Mouse (Mus musculus): ENCODE data around the gene Rassf6. TPM values are rescaled to one million over a fixed set of nuclear protein-coding genes. Genes with fewer than 3 reads are reported as not detected.
"Not testable (repeated sequence)": the region's sequence is repeated elsewhere in the genome, so short reads cannot be mapped to it uniquely, and the experiment has no call there.

Rassf6 gene
- polyA plus RNA-seq, 1 experiment from 2014 or later = 0.22 TPM

- H3K27ac ChIP-seq = no peak overlapping the region
- no peaks in the 10 kb centered on the region for H3K27me3 ChIP-seq (ENCODE audit: insufficient read depth, poor library complexity, severe bottlenecking)
- no peak for DNase-seq (ENCODE audit: low spot score)
- 96% methylated on average over 3 of the region's 3 CpGs for WGBS
- no peaks in the 10 kb centered on the region for H3K36me3 ChIP-seq
- no peaks in the 10 kb centered on the region for H3K9me3 ChIP-seq
- H3K4me3 ChIP-seq = no peak overlapping the region
- no peaks in the 10 kb centered on the region for H3K4me1 ChIP-seq (replicated peaks)
Observed at GRCm38 (mm10) chr5:90617859-90618258, 22.6 kb downstream of the Rassf6 start.

GRCm38 (mm10) chr5:90612751-90613150 is 27.7 kb downstream of the Rassf6 start:
- H3K27ac ChIP-seq; H3K4me1 ChIP-seq (replicated peaks); H3K9me3 ChIP-seq; H3K27me3 ChIP-seq (ENCODE audit: insufficient read depth, poor library complexity, severe bottlenecking); DNase-seq (ENCODE audit: low spot score); H3K4me3 ChIP-seq; H3K36me3 ChIP-seq: not testable (repeated sequence)
- WGBS = 81% methylated on average over 1 of the region's 1 CpGs

GRCm38 (mm10) chr5:90611996-90612611 is 28.4 kb downstream of the Rassf6 start:
- 84% methylated on average over 6 of the region's 6 CpGs for WGBS
- Histone ChIP-seq H3K36me3 (no peaks in the 10 kb centered on the region), H3K27me3 (ENCODE audit: insufficient read depth, poor library complexity, severe bottlenecking) (no peaks in the 10 kb centered on the region)

GRCm38 (mm10) chr5:90611388-90611787 is 29.1 kb downstream of the Rassf6 start:
- 91% methylated on average over 3 of the region's 3 CpGs for WGBS
- Histone ChIP-seq H3K36me3 (no peaks in the 10 kb centered on the region), H3K4me1 (replicated peaks) (no peaks in the 10 kb centered on the region), H3K4me3 (no peak overlapping the region), H3K27me3 (ENCODE audit: insufficient read depth, poor library complexity, severe bottlenecking) (no peaks in the 10 kb centered on the region), H3K27ac (no peak overlapping the region), H3K9me3 (no peaks in the 10 kb centered on the region)
- DNase-seq (ENCODE audit: low spot score) = no peak

More at GRCm38 (mm10) chr5:90611996-90612611, 28.4 kb downstream of the Rassf6 start:
- Histone ChIP-seq H3K9me3 (no peaks in the 10 kb centered on the region), H3K4me1 (replicated peaks) (no peaks in the 10 kb centered on the region), H3K4me3 (no peak overlapping the region), H3K27ac (no peak overlapping the region)
- no peak for DNase-seq (ENCODE audit: low spot score)

GRCm38 (mm10) chr5:90608906-90609305 is 31.6 kb downstream of the Rassf6 start:
- Histone ChIP-seq H3K9me3 (no peaks in the 10 kb centered on the region), H3K4me1 (replicated peaks) (no peaks in the 10 kb centered on the region), H3K36me3 (no peaks in the 10 kb centered on the region), H3K27ac (no peak overlapping the region), H3K27me3 (ENCODE audit: insufficient read depth, poor library complexity, severe bottlenecking) (no peaks in the 10 kb centered on the region), H3K4me3 (no peak overlapping the region)
- 84% methylated on average over 11 of the region's 11 CpGs for WGBS
- DNase-seq (ENCODE audit: low spot score) = no peak

- no peaks in the 10 kb centered on the region for H3K9me3 ChIP-seq
- no peak overlapping the region for H3K27ac ChIP-seq
- no peaks in the 10 kb centered on the region for H3K36me3 ChIP-seq
- no peak for DNase-seq (ENCODE audit: low spot score)
- no peaks in the 10 kb centered on the region for H3K4me1 ChIP-seq (replicated peaks)
- H3K27me3 ChIP-seq (ENCODE audit: insufficient read depth, poor library complexity, severe bottlenecking) = no peaks in the 10 kb centered on the region
- 70% methylated on average over 13 of the region's 13 CpGs for WGBS
- H3K4me3 ChIP-seq = no peak overlapping the region
Observed at GRCm38 (mm10) chr5:90603407-90603923, 37.0 kb downstream of the Rassf6 start.

GRCm38 (mm10) chr5:90601469-90601868 is 39.0 kb downstream of the Rassf6 start:
- Histone ChIP-seq H3K4me3 (no peak overlapping the region), H3K27me3 (ENCODE audit: insufficient read depth, poor library complexity, severe bottlenecking) (no peaks in the 10 kb centered on the region), H3K4me1 (replicated peaks) (no peaks in the 10 kb centered on the region), H3K27ac (no peak overlapping the region), H3K36me3 (no peaks in the 10 kb centered on the region), H3K9me3 (no peaks in the 10 kb centered on the region)
- DNase-seq (ENCODE audit: low spot score) = peak; percentile 47
- WGBS = 22% methylated on average over 6 of the region's 6 CpGs

- no peak overlapping the region for H3K27ac ChIP-seq
- H3K9me3 ChIP-seq = no peaks in the 10 kb centered on the region
- no peaks in the 10 kb centered on the region for H3K4me1 ChIP-seq (replicated peaks)
- no peak overlapping the region for H3K4me3 ChIP-seq
- DNase-seq (ENCODE audit: low spot score) = no peak
- H3K36me3 ChIP-seq = no peaks in the 10 kb centered on the region
- WGBS = 90% methylated on average over 6 of the region's 6 CpGs
- H3K27me3 ChIP-seq (ENCODE audit: insufficient read depth, poor library complexity, severe bottlenecking) = no peaks in the 10 kb centered on the region
Observed at GRCm38 (mm10) chr5:90596155-90596554, 44.3 kb downstream of the Rassf6 start.

GRCm38 (mm10) chr5:90594945-90595344 is 45.5 kb downstream of the Rassf6 start:
- Histone ChIP-seq H3K36me3 (no peaks in the 10 kb centered on the region), H3K4me1 (replicated peaks) (no peaks in the 10 kb centered on the region), H3K4me3 (no peak overlapping the region), H3K27ac (no peak overlapping the region), H3K9me3 (no peaks in the 10 kb centered on the region), H3K27me3 (ENCODE audit: insufficient read depth, poor library complexity, severe bottlenecking) (no peaks in the 10 kb centered on the region)
- no peak for DNase-seq (ENCODE audit: low spot score)
- WGBS = 93% methylated on average over 13 of the region's 13 CpGs

- DNase-seq (ENCODE audit: low spot score) = no peak
- H3K27ac ChIP-seq = no peak overlapping the region
- H3K4me1 ChIP-seq (replicated peaks) = no peaks in the 10 kb centered on the region; the same call in 1 of the 2 replicates
- H3K36me3 ChIP-seq = no peaks in the 10 kb centered on the region
- H3K4me3 ChIP-seq = no peak overlapping the region
- 89% methylated on average over 6 of the region's 6 CpGs for WGBS
- no peaks in the 10 kb centered on the region for H3K27me3 ChIP-seq (ENCODE audit: insufficient read depth, poor library complexity, severe bottlenecking)
- no peaks in the 10 kb centered on the region for H3K9me3 ChIP-seq
Observed at GRCm38 (mm10) chr5:90591936-90592335, 48.5 kb downstream of the Rassf6 start.

- no peaks in the 10 kb centered on the region for H3K9me3 ChIP-seq
- H3K4me1 ChIP-seq (replicated peaks) = no peaks in the 10 kb centered on the region; the same call in 1 of the 2 replicates
- H3K36me3 ChIP-seq = no peaks in the 10 kb centered on the region
- 87% methylated on average over 10 of the region's 10 CpGs for WGBS
- no peak overlapping the region for H3K4me3 ChIP-seq
- H3K27me3 ChIP-seq (ENCODE audit: insufficient read depth, poor library complexity, severe bottlenecking) = no peaks in the 10 kb centered on the region
- no peak for DNase-seq (ENCODE audit: low spot score)
- H3K27ac ChIP-seq = no peak overlapping the region
Observed at GRCm38 (mm10) chr5:90590676-90591075, 49.8 kb downstream of the Rassf6 start.

- no peaks in the 10 kb centered on the region; the same call in 1 of the 2 replicates for H3K4me1 ChIP-seq (replicated peaks)
- peak overlapping the region; percentile 47 for H3K4me3 ChIP-seq
- H3K9me3 ChIP-seq = no peaks in the 10 kb centered on the region
- no peaks in the 10 kb centered on the region for H3K27me3 ChIP-seq (ENCODE audit: insufficient read depth, poor library complexity, severe bottlenecking)
- WGBS = 25% methylated on average over 25 of the region's 25 CpGs
- DNase-seq (ENCODE audit: low spot score) = peak; percentile 73
- 0 out of 2 replicates have a peak overlapping the region, but pooled peaks have one; percentile 54 for H3K27ac ChIP-seq
- no peaks in the 10 kb centered on the region for H3K36me3 ChIP-seq
Observed at GRCm38 (mm10) chr5:90588708-90589595, 51.5 kb downstream of the Rassf6 start.

- Histone ChIP-seq H3K4me3 (no peak overlapping the region), H3K27ac (no peak overlapping the region), H3K27me3 (ENCODE audit: insufficient read depth, poor library complexity, severe bottlenecking) (no peaks in the 10 kb centered on the region), H3K36me3 (no peaks in the 10 kb centered on the region), H3K9me3 (no peaks in the 10 kb centered on the region), H3K4me1 (replicated peaks) (no peaks in the 10 kb centered on the region; the same call in 1 of the 2 replicates)
- DNase-seq (ENCODE audit: low spot score) = no peak
- WGBS = 89% methylated on average over 5 of the region's 5 CpGs
Observed at GRCm38 (mm10) chr5:90588104-90588503, 52.4 kb downstream of the Rassf6 start.
